Mouse (Mus musculus): ENCODE data around the gene Pbx1.
A peak's percentile ranks its signal among the peaks of the same experiment; 100 is the strongest.

The Pbx1 gene

GRCm38 (mm10) chr1:168383832-168384593 is 48.1 kb downstream of the Pbx1 start:
- no peak for DNase-seq (ENCODE audit: low spot score)

- peak; percentile 87 for DNase-seq (ENCODE audit: low spot score)
Measured at GRCm38 (mm10) chr1:168382823-168383157, 49.3 kb downstream of the Pbx1 start.

- DNase-seq (ENCODE audit: low spot score) = peak; percentile 53
Measured at GRCm38 (mm10) chr1:168382106-168382822, 49.8 kb downstream of the Pbx1 start.

GRCm38 (mm10) chr1:168381451-168381850 is 50.6 kb downstream of the Pbx1 start:
- DNase-seq (ENCODE audit: low spot score) = no peak

- DNase-seq (ENCODE audit: low spot score) = peak; percentile 46
Measured at GRCm38 (mm10) chr1:168380241-168380770, 51.8 kb downstream of the Pbx1 start.

- DNase-seq (ENCODE audit: low spot score) = peak; percentile 72
Measured at GRCm38 (mm10) chr1:168377650-168378049, 54.4 kb downstream of the Pbx1 start.

- no peak for DNase-seq (ENCODE audit: low spot score)
Measured at GRCm38 (mm10) chr1:168376330-168376729, 55.7 kb downstream of the Pbx1 start.

- DNase-seq (ENCODE audit: low spot score) = no peak
Measured at GRCm38 (mm10) chr1:168374953-168375600, 57.0 kb downstream of the Pbx1 start.

GRCm38 (mm10) chr1:168372089-168372488 is 60.0 kb downstream of the Pbx1 start:
- DNase-seq (ENCODE audit: low spot score) = no peak

GRCm38 (mm10) chr1:168370966-168371365 is 61.1 kb downstream of the Pbx1 start:
- no peak for DNase-seq (ENCODE audit: low spot score)

- DNase-seq (ENCODE audit: low spot score) = no peak
Measured at GRCm38 (mm10) chr1:168366261-168366660, 65.8 kb downstream of the Pbx1 start.

- DNase-seq (ENCODE audit: low spot score) = peak; percentile 67
Measured at GRCm38 (mm10) chr1:168364325-168364724, 67.7 kb downstream of the Pbx1 start.

GRCm38 (mm10) chr1:168363053-168363452 is 69.0 kb downstream of the Pbx1 start:
- DNase-seq (ENCODE audit: low spot score) = no peak

GRCm38 (mm10) chr1:168362464-168362863 is 69.6 kb downstream of the Pbx1 start:
- DNase-seq (ENCODE audit: low spot score) = no peak

GRCm38 (mm10) chr1:168357680-168358611 is 74.1 kb downstream of the Pbx1 start:
- DNase-seq (ENCODE audit: low spot score) = peak; percentile 87

- peak; percentile 73 for DNase-seq (ENCODE audit: low spot score)
Measured at GRCm38 (mm10) chr1:168356970-168357441, 75.1 kb downstream of the Pbx1 start.

GRCm38 (mm10) chr1:168355985-168356556 is 76.0 kb downstream of the Pbx1 start:
- DNase-seq (ENCODE audit: low spot score) = no peak

- DNase-seq (ENCODE audit: low spot score) = peak; percentile 81
Measured at GRCm38 (mm10) chr1:168354934-168355333, 77.1 kb downstream of the Pbx1 start.

- DNase-seq (ENCODE audit: low spot score) = peak; percentile 62
Measured at GRCm38 (mm10) chr1:168348036-168348784, 83.9 kb downstream of the Pbx1 start.

- no peak for DNase-seq (ENCODE audit: low spot score)
Measured at GRCm38 (mm10) chr1:168344918-168345317, 87.2 kb downstream of the Pbx1 start.
